Mouse (Mus musculus): ENCODE measurements at regions not wholly inside any gene's neighbourhood (a gene's known extent, or its start where the extent isn't known, plus 50 kb on each side); places are given as distances from the start of the nearest gene placed in this dataset.

GRCm38 (mm10) chr13:39309758-39310157 lies 349.1 kb upstream of the Slc35b3 start:
- Histone ChIP-seq H3K4me1 (ENCODE audit: insufficient read depth) (no peaks in the 10 kb centered on the region), H3K4me3 (ENCODE audit: low read depth, low read length) (no peak overlapping the region), H3K9me3 (ENCODE audit: low read depth, low read length) (no peaks in the 10 kb centered on the region), H3K4me2 (no peak overlapping the region), H3K9ac (no peak overlapping the region), H3K36me3 (ENCODE audit: insufficient read depth) (no peaks in the 10 kb centered on the region), H3K27ac (ENCODE audit: low read depth) (no peak overlapping the region), H3K27me3 (ENCODE audit: insufficient read depth, low read length) (no peaks in the 10 kb centered on the region)
- no peak for ATAC-seq (ENCODE audit: insufficient read depth)
- no peak for TF ChIP-seq CTCF (IDR thresholded peaks at IDR 0.05; ENCODE audit: low read depth)
- WGBS: 91% methylated on average over 5 of the region's 5 CpGs
- no peak for DNase-seq

GRCm38 (mm10) chr13:39307845-39308244 lies 347.2 kb upstream of the Slc35b3 start:
- TF ChIP-seq CTCF (IDR thresholded peaks at IDR 0.05; ENCODE audit: low read depth): no peak
- no peak overlapping the region for H3K4me2 ChIP-seq
- H3K4me1 ChIP-seq (ENCODE audit: insufficient read depth): no peaks in the 10 kb centered on the region
- no peaks in the 10 kb centered on the region for H3K27me3 ChIP-seq (ENCODE audit: insufficient read depth, low read length)
- ATAC-seq (ENCODE audit: insufficient read depth) (no peak), DNase-seq (peak; percentile 53)
- H3K36me3 ChIP-seq (ENCODE audit: insufficient read depth): no peaks in the 10 kb centered on the region
- no peaks in the 10 kb centered on the region for H3K9me3 ChIP-seq (ENCODE audit: low read depth, low read length)
- H3K9ac ChIP-seq: no peak overlapping the region
- H3K4me3 ChIP-seq (ENCODE audit: low read depth, low read length): no peak overlapping the region
- no peak overlapping the region for H3K27ac ChIP-seq (ENCODE audit: low read depth)
- 86% methylated on average over 9 of the region's 9 CpGs for WGBS

- no peaks in the 10 kb centered on the region for H3K36me3 ChIP-seq (ENCODE audit: insufficient read depth)
- H3K9ac ChIP-seq: no peak overlapping the region
- WGBS: 79% methylated on average over 3 of the region's 3 CpGs
- ATAC-seq (ENCODE audit: insufficient read depth) (no peak), DNase-seq (no peak)
- no peak for TF ChIP-seq CTCF (IDR thresholded peaks at IDR 0.05; ENCODE audit: low read depth)
- H3K27me3 ChIP-seq (ENCODE audit: insufficient read depth, low read length): no peaks in the 10 kb centered on the region
- H3K9me3 ChIP-seq (ENCODE audit: low read depth, low read length): no peaks in the 10 kb centered on the region
- H3K4me2 ChIP-seq: no peak overlapping the region
- no peaks in the 10 kb centered on the region for H3K4me1 ChIP-seq (ENCODE audit: insufficient read depth)
- H3K27ac ChIP-seq (ENCODE audit: low read depth): no peak overlapping the region
- no peak overlapping the region for H3K4me3 ChIP-seq (ENCODE audit: low read depth, low read length)
Measured at GRCm38 (mm10) chr13:39306851-39307250, 346.2 kb upstream of the Slc35b3 start.

- no peak for TF ChIP-seq CTCF (IDR thresholded peaks at IDR 0.05; ENCODE audit: low read depth)
- H3K4me2 ChIP-seq: no peak overlapping the region
- H3K27ac ChIP-seq (ENCODE audit: low read depth): no peak overlapping the region
- no peaks in the 10 kb centered on the region for H3K36me3 ChIP-seq (ENCODE audit: insufficient read depth)
- no peak for ATAC-seq (ENCODE audit: insufficient read depth)
- no peak overlapping the region for H3K4me3 ChIP-seq (ENCODE audit: low read depth, low read length)
- DNase-seq: no peak
- H3K27me3 ChIP-seq (ENCODE audit: insufficient read depth, low read length): no peaks in the 10 kb centered on the region
- no peaks in the 10 kb centered on the region for H3K9me3 ChIP-seq (ENCODE audit: low read depth, low read length)
- 67% methylated on average over 6 of the region's 6 CpGs for WGBS
- no peak overlapping the region for H3K9ac ChIP-seq
- H3K4me1 ChIP-seq (ENCODE audit: insufficient read depth): no peaks in the 10 kb centered on the region
Measured at GRCm38 (mm10) chr13:39297129-39297528, 336.5 kb upstream of the Slc35b3 start.

GRCm38 (mm10) chr13:39290216-39290960 lies 329.7 kb upstream of the Slc35b3 start:
- Histone ChIP-seq H3K4me3 (ENCODE audit: low read depth, low read length) (no peak overlapping the region), H3K9ac (no peak overlapping the region), H3K36me3 (ENCODE audit: insufficient read depth) (no peaks in the 10 kb centered on the region), H3K4me1 (ENCODE audit: insufficient read depth) (no peaks in the 10 kb centered on the region), H3K9me3 (ENCODE audit: low read depth, low read length) (no peaks in the 10 kb centered on the region), H3K4me2 (no peak overlapping the region), H3K27ac (ENCODE audit: low read depth) (no peak overlapping the region), H3K27me3 (ENCODE audit: insufficient read depth, low read length) (no peaks in the 10 kb centered on the region)
- no peak for ATAC-seq (ENCODE audit: insufficient read depth)
- TF ChIP-seq CTCF (IDR thresholded peaks at IDR 0.05; ENCODE audit: low read depth): no peak
- WGBS: 50% methylated on average over 5 of the region's 6 CpGs
- peak; percentile 20 for DNase-seq

GRCm38 (mm10) chr13:39282272-39282671 lies 321.6 kb upstream of the Slc35b3 start:
- DNase-seq: no peak
- Histone ChIP-seq H3K27me3 (ENCODE audit: insufficient read depth, low read length) (no peaks in the 10 kb centered on the region), H3K4me2 (no peak overlapping the region), H3K9ac (no peak overlapping the region), H3K27ac (ENCODE audit: low read depth) (no peak overlapping the region), H3K4me3 (ENCODE audit: low read depth, low read length) (no peak overlapping the region), H3K36me3 (ENCODE audit: insufficient read depth) (no peaks in the 10 kb centered on the region), H3K9me3 (ENCODE audit: low read depth, low read length) (no peaks in the 10 kb centered on the region), H3K4me1 (ENCODE audit: insufficient read depth) (no peaks in the 10 kb centered on the region)
- 97% methylated on average over 2 of the region's 2 CpGs for WGBS
- no peak for ATAC-seq (ENCODE audit: insufficient read depth)
- TF ChIP-seq CTCF (IDR thresholded peaks at IDR 0.05; ENCODE audit: low read depth): no peak

GRCm38 (mm10) chr13:39278101-39278500 lies 317.4 kb upstream of the Slc35b3 start:
- H3K27me3 ChIP-seq (ENCODE audit: insufficient read depth, low read length): no peaks in the 10 kb centered on the region
- H3K9me3 ChIP-seq (ENCODE audit: low read depth, low read length): no peaks in the 10 kb centered on the region
- no peak for ATAC-seq (ENCODE audit: insufficient read depth)
- no peak overlapping the region for H3K27ac ChIP-seq (ENCODE audit: low read depth)
- no peak overlapping the region for H3K4me3 ChIP-seq (ENCODE audit: low read depth, low read length)
- no peak for DNase-seq
- H3K9ac ChIP-seq: no peak overlapping the region
- H3K36me3 ChIP-seq (ENCODE audit: insufficient read depth): no peaks in the 10 kb centered on the region
- no peak overlapping the region for H3K4me2 ChIP-seq
- TF ChIP-seq CTCF (IDR thresholded peaks at IDR 0.05; ENCODE audit: low read depth): no peak
- 77% methylated on average over 1 of the region's 1 CpGs for WGBS
- no peaks in the 10 kb centered on the region for H3K4me1 ChIP-seq (ENCODE audit: insufficient read depth)

Data from lung, embryonic 14.5 days (tissue).